Mouse (Mus musculus): ENCODE results near the gene Tsc22d1. TPM values are rescaled to one million over a fixed set of nuclear protein-coding genes. Genes with fewer than 3 reads are reported as not detected.

Tsc22d1 gene
- total and polyA plus RNA-seq, 3 experiments = 7.0 to 26.4 (median 14.6) TPM

GRCm38 (mm10) chr14:76473404-76473803 is 58.6 kb downstream of the Tsc22d1 start:
- no peak overlapping the region for H3K4me3 ChIP-seq (ENCODE audit: low read depth, low read length)
- ATAC-seq (ENCODE audit: extremely low read depth, insufficient number of reproducible peaks, low FRiP score, poor library complexity, severe bottlenecking) = no peak

GRCm38 (mm10) chr14:76474165-76474564 is 59.4 kb downstream of the Tsc22d1 start:
- peaks cover 3% of the 10 kb centered on the region; the same call in 1 of the 2 replicates for H3K9me3 ChIP-seq (replicated peaks)
- H3K4me3 ChIP-seq (ENCODE audit: low read depth, low read length) = no peak overlapping the region
- TF ChIP-seq TAL1 (conservative IDR thresholded peaks at IDR 0.05; ENCODE audit: low read depth, low read length) = no peak
- no peak for TF ChIP-seq POLR2AphosphoS5 (IDR thresholded peaks at IDR 0.05; ENCODE audit: insufficient replicate concordance, low read depth, low read length)
- no peak for TF ChIP-seq GATA2 (IDR thresholded peaks at IDR 0.05; ENCODE audit: borderline replicate concordance, low read depth, low read length)
- no peak for TF ChIP-seq CTCF (IDR thresholded peaks at IDR 0.05; ENCODE audit: low read depth, low read length)
- TF ChIP-seq GATA1 (IDR thresholded peaks at IDR 0.05; ENCODE audit: borderline replicate concordance, low read length) = no peak
- H3K27me3 ChIP-seq (ENCODE audit: insufficient read depth, low read length) = no peaks in the 10 kb centered on the region
- peaks cover 3% of the 10 kb centered on the region; the same call in 1 of the 2 replicates for H3K4me1 ChIP-seq (ENCODE audit: insufficient read depth, low read depth, low read length)
- H3K36me3 ChIP-seq (replicated peaks) = no peaks in the 10 kb centered on the region
- ATAC-seq (ENCODE audit: extremely low read depth, insufficient number of reproducible peaks, low FRiP score, poor library complexity, severe bottlenecking) = no peak
- no peak for DNase-seq (ENCODE audit: low spot score)

More at GRCm38 (mm10) chr14:76473404-76473803, 58.6 kb downstream of the Tsc22d1 start:
- TF ChIP-seq TAL1 (conservative IDR thresholded peaks at IDR 0.05; ENCODE audit: low read depth, low read length) = no peak
- TF ChIP-seq POLR2AphosphoS5 (IDR thresholded peaks at IDR 0.05; ENCODE audit: insufficient replicate concordance, low read depth, low read length) = no peak
- TF ChIP-seq GATA1 (IDR thresholded peaks at IDR 0.05; ENCODE audit: borderline replicate concordance, low read length) = no peak
- no peak for TF ChIP-seq CTCF (IDR thresholded peaks at IDR 0.05; ENCODE audit: low read depth, low read length)
- TF ChIP-seq GATA2 (IDR thresholded peaks at IDR 0.05; ENCODE audit: borderline replicate concordance, low read depth, low read length) = no peak
- no peaks in the 10 kb centered on the region for H3K36me3 ChIP-seq (replicated peaks)
- H3K4me1 ChIP-seq (ENCODE audit: insufficient read depth, low read depth, low read length) = no peaks in the 10 kb centered on the region
- no peaks in the 10 kb centered on the region for H3K27me3 ChIP-seq (ENCODE audit: insufficient read depth, low read length)
- H3K9me3 ChIP-seq (replicated peaks) = peaks cover 3% of the 10 kb centered on the region; the same call in 1 of the 2 replicates
- DNase-seq (ENCODE audit: low spot score) = no peak

GRCm38 (mm10) chr14:76476770-76477169 is 62.0 kb downstream of the Tsc22d1 start:
- no peak for ATAC-seq (ENCODE audit: extremely low read depth, insufficient number of reproducible peaks, low FRiP score, poor library complexity, severe bottlenecking)
- TF ChIP-seq TAL1 (conservative IDR thresholded peaks at IDR 0.05; ENCODE audit: low read depth, low read length) (no peak), CTCF (IDR thresholded peaks at IDR 0.05; ENCODE audit: low read depth, low read length) (no peak), POLR2AphosphoS5 (IDR thresholded peaks at IDR 0.05; ENCODE audit: insufficient replicate concordance, low read depth, low read length) (no peak), GATA2 (IDR thresholded peaks at IDR 0.05; ENCODE audit: borderline replicate concordance, low read depth, low read length) (no peak), GATA1 (IDR thresholded peaks at IDR 0.05; ENCODE audit: borderline replicate concordance, low read length) (no peak)
- peaks cover 3% of the 10 kb centered on the region; the same call in 1 of the 2 replicates for H3K4me1 ChIP-seq (ENCODE audit: insufficient read depth, low read depth, low read length)
- H3K4me3 ChIP-seq (ENCODE audit: low read depth, low read length) = no peak overlapping the region
- H3K36me3 ChIP-seq (replicated peaks) = no peaks in the 10 kb centered on the region
- no peak for DNase-seq (ENCODE audit: low spot score)
- H3K27me3 ChIP-seq (ENCODE audit: insufficient read depth, low read length) = no peaks in the 10 kb centered on the region; the same call in 1 of the 2 replicates
- no peaks in the 10 kb centered on the region for H3K9me3 ChIP-seq (replicated peaks)

DNA sequence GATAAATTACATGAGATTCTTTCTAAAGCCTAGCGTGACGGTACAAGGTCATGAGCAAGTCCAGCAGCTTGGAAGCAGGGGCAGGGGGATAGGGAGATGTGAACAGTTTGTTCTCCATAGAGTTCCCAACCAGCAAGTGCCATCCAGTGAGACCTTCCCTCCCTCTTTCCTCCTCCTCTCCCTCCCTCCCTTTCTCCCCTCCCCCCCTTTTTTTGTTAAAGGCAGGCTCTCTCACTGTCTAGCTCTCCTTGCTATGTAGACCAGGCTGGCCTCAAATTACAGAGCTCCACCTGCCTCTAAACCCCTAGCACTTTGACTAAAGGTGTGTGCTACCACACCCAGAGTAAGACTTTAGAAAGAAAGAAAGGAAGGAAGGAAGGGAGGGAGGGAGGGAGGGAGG is 63.3 kb downstream of the Tsc22d1 start:
- Histone ChIP-seq H3K4me1 (ENCODE audit: insufficient read depth, low read depth, low read length) (peaks cover 3% of the 10 kb centered on the region; the same call in 1 of the 2 replicates), H3K27me3 (ENCODE audit: insufficient read depth, low read length) (peaks cover 2% of the 10 kb centered on the region; the same call in 1 of the 2 replicates), H3K9me3 (replicated peaks) (0 out of 2 replicates have a peak, but pooled peaks cover 3% of the 10 kb centered on the region), H3K36me3 (replicated peaks) (no peaks in the 10 kb centered on the region), H3K4me3 (ENCODE audit: low read depth, low read length) (no peak overlapping the region)
- no peak for ATAC-seq (ENCODE audit: extremely low read depth, insufficient number of reproducible peaks, low FRiP score, poor library complexity, severe bottlenecking)
- TF ChIP-seq TAL1 (conservative IDR thresholded peaks at IDR 0.05; ENCODE audit: low read depth, low read length) (no peak), CTCF (IDR thresholded peaks at IDR 0.05; ENCODE audit: low read depth, low read length) (no peak), GATA2 (IDR thresholded peaks at IDR 0.05; ENCODE audit: borderline replicate concordance, low read depth, low read length) (no peak), GATA1 (IDR thresholded peaks at IDR 0.05; ENCODE audit: borderline replicate concordance, low read length) (no peak), POLR2AphosphoS5 (IDR thresholded peaks at IDR 0.05; ENCODE audit: insufficient replicate concordance, low read depth, low read length) (no peak)
- no peak for DNase-seq (ENCODE audit: low spot score)

DNA sequence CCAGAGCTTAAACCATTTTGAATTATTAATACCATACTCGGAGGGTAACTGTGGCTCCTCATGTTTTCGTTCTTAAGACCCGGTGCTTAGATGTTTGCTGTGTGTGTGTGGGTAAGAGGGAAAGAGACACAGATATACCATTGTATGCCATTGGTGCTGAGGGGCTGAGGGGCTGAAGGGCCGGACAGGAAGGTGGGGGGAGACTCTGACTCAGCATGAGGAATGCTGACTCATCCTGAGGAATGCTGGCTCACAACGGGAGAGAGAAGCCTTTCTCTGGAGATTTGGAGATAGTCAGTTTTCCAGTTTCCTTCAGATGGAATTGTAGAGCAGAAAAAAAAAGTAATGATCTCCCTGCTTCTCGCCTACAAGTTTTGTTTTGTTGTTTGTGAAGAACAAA is 63.9 kb downstream of the Tsc22d1 start:
- H3K27me3 ChIP-seq (ENCODE audit: insufficient read depth, low read length) = peaks cover 2% of the 10 kb centered on the region; the same call in 1 of the 2 replicates
- TF ChIP-seq GATA1 (IDR thresholded peaks at IDR 0.05; ENCODE audit: borderline replicate concordance, low read length) = no peak
- no peak for TF ChIP-seq POLR2AphosphoS5 (IDR thresholded peaks at IDR 0.05; ENCODE audit: insufficient replicate concordance, low read depth, low read length)
- no peak for TF ChIP-seq CTCF (IDR thresholded peaks at IDR 0.05; ENCODE audit: low read depth, low read length)
- no peak for TF ChIP-seq TAL1 (conservative IDR thresholded peaks at IDR 0.05; ENCODE audit: low read depth, low read length)
- no peak for TF ChIP-seq GATA2 (IDR thresholded peaks at IDR 0.05; ENCODE audit: borderline replicate concordance, low read depth, low read length)
- no peak overlapping the region for H3K4me3 ChIP-seq (ENCODE audit: low read depth, low read length)
- peaks cover 3% of the 10 kb centered on the region; the same call in 1 of the 2 replicates for H3K4me1 ChIP-seq (ENCODE audit: insufficient read depth, low read depth, low read length)
- H3K36me3 ChIP-seq (replicated peaks) = no peaks in the 10 kb centered on the region
- ATAC-seq (ENCODE audit: extremely low read depth, insufficient number of reproducible peaks, low FRiP score, poor library complexity, severe bottlenecking) (no peak), DNase-seq (ENCODE audit: low spot score) (no peak)
- 0 out of 2 replicates have a peak, but pooled peaks cover 3% of the 10 kb centered on the region for H3K9me3 ChIP-seq (replicated peaks)

- H3K9me3 ChIP-seq (replicated peaks) = 0 out of 2 replicates have a peak, but pooled peaks cover 3% of the 10 kb centered on the region
Measured at GRCm38 (mm10) chr14:76479867-76480266, 65.1 kb downstream of the Tsc22d1 start.

More at GRCm38 (mm10) chr14:76479867-76480266, 65.1 kb downstream of the Tsc22d1 start:
- no peak; the same call in 1 of the 2 replicates for ATAC-seq (ENCODE audit: extremely low read depth, insufficient number of reproducible peaks, low FRiP score, poor library complexity, severe bottlenecking)
- no peaks in the 10 kb centered on the region for H3K36me3 ChIP-seq (replicated peaks)
- no peak overlapping the region for H3K4me3 ChIP-seq (ENCODE audit: low read depth, low read length)
- H3K4me1 ChIP-seq (ENCODE audit: insufficient read depth, low read depth, low read length) = peaks cover 3% of the 10 kb centered on the region; the same call in 1 of the 2 replicates
- peaks cover 2% of the 10 kb centered on the region; the same call in 1 of the 2 replicates for H3K27me3 ChIP-seq (ENCODE audit: insufficient read depth, low read length)
- DNase-seq (ENCODE audit: low spot score) = no peak
- TF ChIP-seq TAL1 (conservative IDR thresholded peaks at IDR 0.05; ENCODE audit: low read depth, low read length) (no peak), GATA1 (IDR thresholded peaks at IDR 0.05; ENCODE audit: borderline replicate concordance, low read length) (no peak)

Data from G1E (cell line).